Mouse (Mus musculus): Measurements from ENCODE around the gene Ostm1.

GRCm38 (mm10) chr10:42680582-42681001 lies 97.0 kb downstream of the Ostm1 start:
- no peak for TF ChIP-seq POLR2A (IDR thresholded peaks at IDR 0.05; ENCODE audit: insufficient read depth, low read depth, low read length)
- TF ChIP-seq CTCF (IDR thresholded peaks at IDR 0.05; ENCODE audit: insufficient read depth, low read depth, low read length): no peak
